Mouse (Mus musculus): ENCODE results near the gene Atp5l. TPM values are rescaled to one million over a fixed set of nuclear protein-coding genes. Genes with fewer than 3 reads are reported as not detected.

Atp5l gene
- polyA plus RNA-seq, 1 experiment from 2014 or later: 578 TPM

GRCm38 (mm10) chr9:44875476-44875875 lies 45.1 kb downstream of the Atp5l start:
- 61% methylated on average over 7 of the region's 7 CpGs for WGBS
- Histone ChIP-seq H3K9ac (no peak overlapping the region), H3K4me2 (replicated peaks) (no peak overlapping the region), H3K27ac (no peak overlapping the region), H3K9me3 (replicated peaks) (no peaks in the 10 kb centered on the region), H3K27me3 (no peaks in the 10 kb centered on the region), H3K4me1 (peaks cover 58% of the 10 kb centered on the region), H3K36me3 (0 out of 2 replicates have a peak, but pooled peaks cover 5% of the 10 kb centered on the region), H3K4me3 (no peak overlapping the region)
- no peak for ATAC-seq (ENCODE audit: low FRiP score)

- Histone ChIP-seq H3K9ac (no peak overlapping the region), H3K9me3 (replicated peaks) (no peaks in the 10 kb centered on the region), H3K27ac (no peak overlapping the region), H3K27me3 (no peaks in the 10 kb centered on the region), H3K4me1 (peaks cover 47% of the 10 kb centered on the region), H3K4me2 (replicated peaks) (no peak overlapping the region), H3K36me3 (0 out of 2 replicates have a peak, but pooled peaks cover 5% of the 10 kb centered on the region), H3K4me3 (no peak overlapping the region)
- no peak for ATAC-seq (ENCODE audit: low FRiP score)
Measured at GRCm38 (mm10) chr9:44874198-44874597, 46.3 kb downstream of the Atp5l start.

- peaks cover 42% of the 10 kb centered on the region for H3K4me1 ChIP-seq
- H3K4me3 ChIP-seq: no peak overlapping the region
- H3K27me3 ChIP-seq: no peaks in the 10 kb centered on the region
- ATAC-seq (ENCODE audit: low FRiP score): no peak
- no peaks in the 10 kb centered on the region for H3K9me3 ChIP-seq (replicated peaks)
- WGBS: 83% methylated on average over 5 of the region's 5 CpGs
- 0 out of 2 replicates have a peak, but pooled peaks cover 5% of the 10 kb centered on the region for H3K36me3 ChIP-seq
- no peak overlapping the region for H3K4me2 ChIP-seq (replicated peaks)
- H3K9ac ChIP-seq: no peak overlapping the region
- no peak overlapping the region for H3K27ac ChIP-seq
Measured at GRCm38 (mm10) chr9:44873665-44874064, 46.9 kb downstream of the Atp5l start.

GRCm38 (mm10) chr9:44868336-44869094 lies 52.0 kb downstream of the Atp5l start:
- 84% methylated on average over 13 of the region's 13 CpGs for WGBS
- Histone ChIP-seq H3K27me3 (no peaks in the 10 kb centered on the region), H3K9ac (no peak overlapping the region), H3K27ac (no peak overlapping the region), H3K4me1 (peaks cover 15% of the 10 kb centered on the region), H3K4me3 (no peak overlapping the region), H3K4me2 (replicated peaks) (no peak overlapping the region), H3K9me3 (replicated peaks) (no peaks in the 10 kb centered on the region), H3K36me3 (peaks cover 23% of the 10 kb centered on the region)
- ATAC-seq (ENCODE audit: low FRiP score): no peak

GRCm38 (mm10) chr9:44867664-44868063 lies 52.9 kb downstream of the Atp5l start:
- Histone ChIP-seq H3K4me1 (peaks cover 15% of the 10 kb centered on the region), H3K36me3 (peaks cover 29% of the 10 kb centered on the region), H3K27ac (no peak overlapping the region), H3K9ac (no peak overlapping the region), H3K9me3 (replicated peaks) (no peaks in the 10 kb centered on the region), H3K4me2 (replicated peaks) (no peak overlapping the region), H3K27me3 (no peaks in the 10 kb centered on the region), H3K4me3 (no peak overlapping the region)
- 92% methylated on average over 3 of the region's 3 CpGs for WGBS
- no peak for ATAC-seq (ENCODE audit: low FRiP score)

GRCm38 (mm10) chr9:44866501-44867240 lies 53.9 kb downstream of the Atp5l start:
- Histone ChIP-seq H3K9me3 (replicated peaks) (no peaks in the 10 kb centered on the region), H3K4me1 (peaks cover 15% of the 10 kb centered on the region), H3K9ac (no peak overlapping the region), H3K27me3 (no peaks in the 10 kb centered on the region), H3K4me2 (replicated peaks) (no peak overlapping the region), H3K27ac (peak overlapping the region; percentile 17; the same call in 1 of the 2 replicates), H3K36me3 (peaks cover 38% of the 10 kb centered on the region), H3K4me3 (no peak overlapping the region)
- no peak for ATAC-seq (ENCODE audit: low FRiP score)
- 70% methylated on average over 9 of the region's 9 CpGs for WGBS

Other genes with a start within 250 kb of the Atp5l start
- not detected in 2 replicates for gene Treh, start 247.5 kb downstream of the Atp5l start, polyA plus RNA-seq (2016; fragmentation: Nextera tagmentation; extraction: Ambion mirVana)
- 70.8 and 74.1 TPM in 2 replicates for gene Phldb1, start 185.5 kb downstream of the Atp5l start, polyA plus RNA-seq (2016; fragmentation: Nextera tagmentation; extraction: Ambion mirVana)
- 179 and 194 TPM in 2 replicates for gene Arcn1, start 152.9 kb downstream of the Atp5l start, polyA plus RNA-seq (2016; fragmentation: Nextera tagmentation; extraction: Ambion mirVana)
- 153 and 161 TPM in 2 replicates for gene Ift46, start 152.8 kb downstream of the Atp5l start, polyA plus RNA-seq (2016; fragmentation: Nextera tagmentation; extraction: Ambion mirVana)
- gene Tmem25, start 121.4 kb downstream of the Atp5l start, polyA plus RNA-seq (2016; fragmentation: Nextera tagmentation; extraction: Ambion mirVana): 5.8 and 6.6 TPM in 2 replicates
- not detected in 2 replicates for gene Ttc36, start 117.7 kb downstream of the Atp5l start, polyA plus RNA-seq (2016; fragmentation: Nextera tagmentation; extraction: Ambion mirVana)
- gene Kmt2a, start 39.4 kb downstream of the Atp5l start, polyA plus RNA-seq (2016; fragmentation: Nextera tagmentation; extraction: Ambion mirVana): 29.5 and 33.2 TPM in 2 replicates
- gene Ube4a, start 44.9 kb upstream of the Atp5l start, polyA plus RNA-seq (2016; fragmentation: Nextera tagmentation; extraction: Ambion mirVana): 36.0 and 40.4 TPM in 2 replicates
- gene Cd3g, start 59.7 kb upstream of the Atp5l start, polyA plus RNA-seq (2016; fragmentation: Nextera tagmentation; extraction: Ambion mirVana): not detected in 2 replicates
- gene Cd3d, start 61.0 kb upstream of the Atp5l start, polyA plus RNA-seq (2016; fragmentation: Nextera tagmentation; extraction: Ambion mirVana): not detected in 2 replicates
- 0.22 TPM in 1 of 2 replicates, not detected in the other for gene Cd3e, start 88.9 kb upstream of the Atp5l start, polyA plus RNA-seq (2016; fragmentation: Nextera tagmentation; extraction: Ambion mirVana)
- gene Mpzl2, start 119.1 kb upstream of the Atp5l start, polyA plus RNA-seq (2016; fragmentation: Nextera tagmentation; extraction: Ambion mirVana): 5.6 and 7.0 TPM in 2 replicates
- gene Mpzl3, start 134.4 kb upstream of the Atp5l start, polyA plus RNA-seq (2016; fragmentation: Nextera tagmentation; extraction: Ambion mirVana): 2.1 and 2.5 TPM in 2 replicates
- 0.31 TPM in 1 of 2 replicates, not detected in the other for gene Jaml, start 158.4 kb upstream of the Atp5l start, polyA plus RNA-seq (2016; fragmentation: Nextera tagmentation; extraction: Ambion mirVana)
- gene Scn2b, start 197.0 kb upstream of the Atp5l start, polyA plus RNA-seq (2016; fragmentation: Nextera tagmentation; extraction: Ambion mirVana): 4.7 TPM in 2 replicates
- 0.40 and 0.46 TPM in 2 replicates for gene Scn4b, start 217.7 kb upstream of the Atp5l start, polyA plus RNA-seq (2016; fragmentation: Nextera tagmentation; extraction: Ambion mirVana)